Mouse (Mus musculus) cerebellum, postnatal 10 days (tissue): ENCODE data around the gene Hoxb5.

Experiments
- DNase-seq, 2 experiments: peaks; one replicate each; pipeline ENCODE4 v3.0.0; 2021; ENCODE audit warnings: mixed read lengths in 2 of 2

Hoxb5 gene

GRCm38 (mm10) chr11:96272024-96272921 is 30.9 kb upstream of the Hoxb5 start:
- peak in 1 of 2 experiments; percentile 64 for DNase-seq

GRCm38 (mm10) chr11:96274428-96274827 is 28.7 kb upstream of the Hoxb5 start:
- no peak for DNase-seq

- no peak for DNase-seq
These were observed 27.2 kb upstream of the Hoxb5 start for GRCm38 (mm10) chr11:96275896-96276295.

GRCm38 (mm10) chr11:96277151-96278044 is 25.7 kb upstream of the Hoxb5 start:
- DNase-seq: peak in 1 of 2 experiments; percentile 30

- no peak for DNase-seq
These were observed 24.8 kb upstream of the Hoxb5 start for GRCm38 (mm10) chr11:96278324-96278723.

- DNase-seq: peak; percentile 90 to 92
These were observed 24.4 kb upstream of the Hoxb5 start for GRCm38 (mm10) chr11:96278773-96279172.

GRCm38 (mm10) chr11:96279421-96280233 is 23.5 kb upstream of the Hoxb5 start:
- no peak for DNase-seq

- DNase-seq: no peak
These were observed 22.4 kb upstream of the Hoxb5 start for GRCm38 (mm10) chr11:96280399-96281378.

- no peak for DNase-seq
These were observed 21.7 kb upstream of the Hoxb5 start for GRCm38 (mm10) chr11:96281396-96281795.

- no peak for DNase-seq
These were observed 21.1 kb upstream of the Hoxb5 start, which contains the start of gene Hoxb8 for GRCm38 (mm10) chr11:96281855-96282570. TSS of gene Hoxb8 (plus strand) at chr11:96281905.

GRCm38 (mm10) chr11:96282795-96283430 is 20.2 kb upstream of the Hoxb5 start:
- no peak for DNase-seq

GRCm38 (mm10) chr11:96284041-96284749 is 18.9 kb upstream of the Hoxb5 start:
- no peak for DNase-seq

GRCm38 (mm10) chr11:96284774-96285734 is 18.1 kb upstream of the Hoxb5 start:
- no peak for DNase-seq

GRCm38 (mm10) chr11:96285771-96286738 is 17.1 kb upstream of the Hoxb5 start, which contains the start of gene Hoxb7:
TSS of gene Hoxb7 (plus strand) at chr11:96286623.
- no peak for DNase-seq

- no peak for DNase-seq
These were observed 16.3 kb upstream of the Hoxb5 start for GRCm38 (mm10) chr11:96286739-96287385.

- DNase-seq: no peak
These were observed 15.7 kb upstream of the Hoxb5 start for GRCm38 (mm10) chr11:96287411-96287810.
